Mouse (Mus musculus) heart, adult 8-10 months (tissue): ENCODE results near the gene Nme2. TPM values are rescaled to one million over a fixed set of nuclear protein-coding genes. Genes with fewer than 3 reads are reported as not detected.
A peak's percentile ranks its signal among the peaks of the same experiment; 100 is the strongest.
"Not testable (repeated sequence)": the region's sequence is repeated elsewhere in the genome, so short reads cannot be mapped to it uniquely, and the experiment has no call there.

ENCODE experiments used
- DNase-seq: peaks from one replicate; pipeline ENCODE4 v3.0.0; 2022; ENCODE audit warnings: low spot score
- total RNA-seq, 4 experiments: library from RNA; stranded (reverse); gene quantifications; 2 replicates each; pipeline ENCODE4 v1.2.4; 2022

Gene Nme2
- total RNA-seq, 4 experiments from 2014 or later: 1,051 to 1,128 (median 1,108) TPM

GRCm38 (mm10) chr11:93967381-93967780 is 11.3 kb upstream of the Nme2 start:
- DNase-seq: no peak

GRCm38 (mm10) chr11:93965391-93965790 is 9.3 kb upstream of the Nme2 start:
- DNase-seq: no peak

GRCm38 (mm10) chr11:93963013-93963412 is 7.0 kb upstream of the Nme2 start:
- DNase-seq: no peak

GRCm38 (mm10) chr11:93961482-93961881 is 5.4 kb upstream of the Nme2 start:
- DNase-seq: no peak

DNA sequence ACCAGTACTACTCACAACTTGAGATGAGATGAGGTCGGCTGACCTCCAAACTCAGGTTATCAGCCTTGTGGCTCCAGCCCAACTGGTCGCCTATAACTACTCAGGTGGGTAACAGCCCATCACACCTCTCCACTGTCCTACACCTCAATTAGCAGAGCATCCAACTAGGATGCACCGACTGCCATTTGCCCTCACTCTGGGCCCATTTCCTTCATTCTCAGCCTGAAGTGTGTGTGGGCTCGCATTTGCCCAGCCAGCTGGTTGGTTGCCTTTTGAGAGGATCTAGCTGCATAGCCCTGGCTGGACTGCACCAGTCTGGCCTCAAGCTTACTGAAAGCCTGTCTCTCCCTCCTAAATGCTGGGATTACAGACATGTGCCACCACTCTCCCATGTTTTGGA is 1.7 kb upstream of the Nme2 start:
- no peak for DNase-seq

- DNase-seq: no peak
Observed at GRCm38 (mm10) chr11:93957031-93957555, 1.0 kb upstream of the Nme2 start.

- peak; percentile 93 for DNase-seq
Observed at GRCm38 (mm10) chr11:93955256-93956150, 556 bp downstream of the Nme2 start.

DNA sequence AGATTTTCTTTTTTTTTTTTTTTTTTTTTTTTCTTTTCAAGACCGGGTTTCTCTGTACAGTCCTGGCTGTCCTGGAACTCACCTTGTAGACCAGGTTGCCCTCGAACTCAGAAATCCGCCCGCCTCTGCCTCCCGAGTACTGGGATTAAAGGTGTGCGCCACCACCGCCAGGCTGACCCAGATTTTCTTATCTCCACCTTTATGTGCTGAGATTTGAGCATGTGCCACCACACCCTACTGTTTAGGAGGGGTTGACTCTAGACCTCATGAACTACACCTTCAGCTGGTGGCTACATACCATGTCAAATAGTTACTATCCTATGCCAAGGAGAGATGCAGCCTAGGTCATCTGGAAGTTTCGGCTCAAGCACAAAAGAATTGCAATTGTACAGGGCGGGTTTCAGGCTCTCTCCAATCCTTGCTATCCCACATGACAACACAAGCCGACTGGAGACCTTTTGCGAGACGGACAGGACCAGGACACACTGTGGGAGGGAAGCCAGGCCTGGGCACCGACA is 1.3 kb downstream of the Nme2 start:
- DNase-seq: no peak

DNA sequence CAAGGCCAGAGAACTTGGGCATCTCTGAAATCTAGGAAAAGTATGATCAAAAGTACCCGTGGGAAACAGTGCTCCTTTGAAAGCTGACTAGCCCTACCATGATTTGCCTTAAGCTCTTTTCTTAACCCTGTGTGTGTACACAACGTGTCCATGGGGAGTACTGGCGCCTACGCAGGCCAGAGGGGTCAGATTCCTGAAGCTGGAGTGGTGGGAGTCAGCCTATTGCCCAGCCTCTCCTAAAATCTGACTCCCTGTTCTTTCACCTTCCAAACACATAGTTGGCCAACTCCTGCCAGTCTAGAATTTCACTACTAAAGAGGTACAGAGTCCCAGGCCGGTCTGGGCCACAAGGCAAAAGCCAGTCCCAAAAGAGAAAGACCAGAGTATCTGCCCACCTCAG is 3.7 kb downstream of the Nme2 start:
- no peak for DNase-seq

DNA sequence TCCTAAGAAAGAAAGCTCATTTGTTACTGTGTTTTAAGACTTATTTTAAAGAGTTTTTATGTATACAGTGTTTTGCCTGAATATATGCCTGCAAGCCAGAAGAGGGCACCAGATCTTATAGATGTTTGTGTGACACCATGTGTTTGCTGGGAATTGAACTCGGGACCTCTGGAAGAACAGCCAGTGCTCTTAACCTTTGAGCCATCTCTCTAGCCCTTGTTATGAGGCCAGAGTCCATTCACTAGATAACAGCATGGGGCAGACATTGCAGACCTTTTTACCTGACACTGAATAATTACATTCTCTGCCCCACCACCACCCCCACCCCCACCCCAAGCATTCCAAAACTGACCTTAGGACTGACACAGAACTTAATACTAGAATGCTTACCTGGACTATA is 6.0 kb downstream of the Nme2 start:
- no peak for DNase-seq

GRCm38 (mm10) chr11:93948887-93949567 is 7.0 kb downstream of the Nme2 start:
- no peak for DNase-seq

GRCm38 (mm10) chr11:93944986-93945385 is 11.1 kb downstream of the Nme2 start:
- DNase-seq: no peak

DNA sequence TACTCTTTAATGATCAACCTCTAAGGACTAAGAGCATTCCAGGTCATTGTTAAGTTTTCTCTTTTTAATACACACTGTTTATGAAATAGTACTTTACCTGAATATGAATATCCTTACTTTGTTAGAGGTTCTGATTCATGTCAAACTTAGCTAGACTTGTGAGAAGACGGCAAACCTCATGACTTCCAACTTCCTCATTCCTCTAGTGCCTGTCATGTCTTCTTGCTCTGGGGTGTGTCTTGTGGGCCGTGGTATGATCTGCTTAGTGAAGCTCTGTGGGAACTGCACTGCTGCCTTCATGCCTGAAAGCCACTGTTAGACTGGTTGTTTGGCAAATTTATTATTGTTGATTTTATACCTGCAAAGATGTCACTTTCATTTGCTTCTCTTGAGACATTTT is 15.2 kb downstream of the Nme2 start:
- no peak for DNase-seq

- DNase-seq: no peak
Observed at GRCm38 (mm10) chr11:93929106-93929505, 27.0 kb downstream of the Nme2 start.

GRCm38 (mm10) chr11:93915019-93915418 is 41.0 kb downstream of the Nme2 start:
- not testable (repeated sequence) for DNase-seq

DNA sequence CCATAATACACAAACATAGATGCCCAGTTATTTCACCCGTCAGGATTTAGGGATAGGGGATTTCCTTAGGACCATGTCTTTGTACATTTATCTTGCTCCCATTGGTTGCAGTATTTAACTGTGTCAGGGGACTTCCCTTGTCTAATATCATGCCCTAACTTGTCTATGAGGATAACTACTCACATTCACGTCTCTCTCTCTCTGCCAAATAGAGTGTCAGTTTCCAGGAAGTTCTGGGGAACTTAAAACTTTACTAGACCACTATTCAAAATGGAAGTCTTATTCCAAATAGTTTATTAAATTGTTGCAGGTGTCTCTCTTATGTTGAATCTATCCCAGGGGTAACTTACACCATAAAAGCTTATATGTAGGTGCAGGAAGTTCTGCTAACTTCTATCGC is 44.5 kb downstream of the Nme2 start:
- DNase-seq: no peak

DNA sequence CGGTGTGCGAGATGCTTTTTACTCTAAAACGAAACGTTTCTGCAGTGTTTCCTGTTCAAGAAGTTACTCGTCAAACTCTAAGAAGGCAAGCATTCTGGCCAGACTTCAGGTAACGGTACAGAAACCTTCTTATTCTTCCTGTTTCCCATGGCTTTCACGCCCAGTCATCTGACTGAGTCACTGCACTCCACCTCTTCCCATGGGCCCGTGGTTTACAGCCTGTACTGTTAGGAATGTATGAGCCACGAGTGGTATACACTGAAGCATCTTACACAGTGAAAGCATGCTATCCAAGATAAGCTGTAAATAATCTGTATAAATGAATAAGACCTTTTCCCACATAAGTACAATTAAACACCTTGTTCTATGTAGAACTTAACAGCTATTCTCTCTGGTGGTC is 47.2 kb downstream of the Nme2 start:
- no peak for DNase-seq

DNA sequence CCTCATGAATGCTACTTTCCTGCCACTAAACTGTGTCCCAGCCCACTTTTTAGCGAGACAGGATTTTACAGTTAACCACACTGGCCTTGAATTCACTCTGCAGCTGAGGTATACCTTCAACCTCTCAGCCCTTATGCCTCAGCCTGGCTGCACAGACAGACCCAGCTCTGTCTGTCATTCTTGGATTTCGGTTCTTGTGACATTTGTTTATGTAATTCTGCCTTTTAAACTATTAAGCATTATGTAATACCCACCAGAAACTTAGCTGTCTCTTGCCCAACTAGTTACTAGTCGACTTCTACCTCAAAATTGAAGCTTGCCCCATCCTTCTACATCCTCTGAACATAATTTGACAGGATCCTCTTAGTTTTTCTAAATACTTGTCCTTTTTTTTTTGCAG is 48.2 kb downstream of the Nme2 start:
- DNase-seq: no peak

- no peak for DNase-seq
Observed at GRCm38 (mm10) chr11:93906834-93907233, 49.2 kb downstream of the Nme2 start.
